Mouse (Mus musculus) cerebellum, adult 18-20 months (tissue): ENCODE results near the gene Olfr1233.

Experiments
- DNase-seq, 2 experiments: peaks; one replicate each; pipeline ENCODE4 v3.0.0; 2021

The Olfr1233 gene

GRCm38 (mm10) chr2:89342298-89342697, at the start of gene Olfr1233:
Gene Olfr1233 (minus strand): TSS chr2:89342398.
- no peak for DNase-seq

GRCm38 (mm10) chr2:89364765-89365164, 22.6 kb upstream of the Olfr1233 start, which contains the start of gene Olfr1234:
Gene Olfr1234 (minus strand): TSS chr2:89364865.
- no peak for DNase-seq

- DNase-seq: no peak
These were observed 12.6 kb downstream of the Olfr1233 start, which contains the start of gene Olfr1232 for GRCm38 (mm10) chr2:89329575-89329974. Gene Olfr1232 (minus strand): TSS chr2:89329675.

GRCm38 (mm10) chr2:89306974-89307373, 35.2 kb downstream of the Olfr1233 start, which contains the start of gene Olfr1231:
Gene Olfr1231 (minus strand): TSS chr2:89307074.
- DNase-seq: no peak

- DNase-seq: no peak
These were observed 45.0 kb downstream of the Olfr1233 start, which contains the start of gene Olfr1230 for GRCm38 (mm10) chr2:89297168-89297567. Gene Olfr1230 (minus strand): TSS chr2:89297268.

GRCm38 (mm10) chr2:89287914-89288313, 54.3 kb downstream of the Olfr1233 start, which contains the start of gene Olfr1229:
Gene Olfr1229 (minus strand): TSS chr2:89288014.
- no peak for DNase-seq
